ENCODE assay signal across 11 mouse cellular contexts in genomic region chr5:147357536-147357935, GRCm38 (mm10). TPM values are rescaled to one million over a fixed set of nuclear protein-coding genes. Genes with fewer than 3 reads are reported as not detected.
DNase-seq lines count a peak whose midpoint lies in the region; ATAC-seq and TF ChIP-seq lines count a peak whose summit lies in the region.
"Had no signal": no experiment of that assay in that cellular context is flagged by ENCODE, and none has a peak within 500 bp of the region (broad histone marks: within the 10 kb centered on the region; RNA-seq: fewer than 3 reads in every experiment).

No protein-coding gene starts in this region.

- no peaks in the 10 kb centered on the region for H3K9me3 ChIP-seq in heart, embryonic 10.5 days
- no peaks in the 10 kb centered on the region for H3K9me3 ChIP-seq in embryonic facial prominence, embryonic 11.5 days (replicated peaks; ENCODE audit: control insufficient read depth, low read length)
- H3K9me3 ChIP-seq: embryonic facial prominence, embryonic 15.5 days; liver, embryonic 15.5 days had no signal

- 41% methylated on average over 3 of the region's 3 CpGs for WGBS in heart, embryonic 10.5 days
- 70% methylated on average over 3 of the region's 3 CpGs for WGBS in thymus, adult 2 months
- 49% methylated on average over 3 of the region's 3 CpGs for WGBS in embryonic facial prominence, embryonic 11.5 days

- no peak for ATAC-seq in embryonic facial prominence, embryonic 11.5 days (replicated peaks; ENCODE audit: insufficient number of reproducible peaks, low FRiP score, low TSS enrichment, low read depth)

- H3K9ac ChIP-seq in embryonic facial prominence, embryonic 11.5 days (replicated peaks; ENCODE audit: low read length): no peak overlapping the region
- H3K9ac ChIP-seq: embryonic facial prominence, embryonic 15.5 days; liver, embryonic 15.5 days had no signal

- H3K36me3 ChIP-seq in heart, embryonic 10.5 days: no peaks in the 10 kb centered on the region
- no peaks in the 10 kb centered on the region for H3K36me3 ChIP-seq in thymus, adult 2 months (ENCODE audit: control insufficient read depth, insufficient read depth, low read length)
- no peaks in the 10 kb centered on the region for H3K36me3 ChIP-seq in embryonic facial prominence, embryonic 11.5 days (replicated peaks; ENCODE audit: control insufficient read depth, insufficient read depth, low read depth, low read length)
- H3K36me3 ChIP-seq in testis, adult 2 months (ENCODE audit: control insufficient read depth, insufficient read depth, low read length): no peaks in the 10 kb centered on the region
- H3K36me3 ChIP-seq: embryonic facial prominence, embryonic 15.5 days; liver, embryonic 15.5 days had no signal

- no peaks in the 10 kb centered on the region for H3K27me3 ChIP-seq in heart, embryonic 10.5 days (ENCODE audit: insufficient read depth, poor library complexity, severe bottlenecking)
- H3K27me3 ChIP-seq in thymus, adult 2 months (ENCODE audit: control insufficient read depth, insufficient read depth, low read length): no peaks in the 10 kb centered on the region
- H3K27me3 ChIP-seq in embryonic facial prominence, embryonic 11.5 days (ENCODE audit: control insufficient read depth, insufficient read depth, low read length): no peaks in the 10 kb centered on the region
- no peaks in the 10 kb centered on the region for H3K27me3 ChIP-seq in testis, adult 2 months (ENCODE audit: control insufficient read depth, insufficient read depth, low read length)
- H3K27me3 ChIP-seq: embryonic facial prominence, embryonic 15.5 days; liver, embryonic 15.5 days had no signal

- intact Hi-C loops in heart, postnatal 25 days (cut with DNase I): no loop called here
- intact Hi-C loops in left cerebral cortex, postnatal 10 days (cut with DNase I): no loop called here

- no peak for TF ChIP-seq POLR2A in thymus, adult 2 months (IDR thresholded peaks at IDR 0.05; ENCODE audit: control insufficient read depth, extremely low read depth, insufficient read depth, low read length, poor library complexity)
- no peak for TF ChIP-seq POLR2A in testis, adult 2 months (IDR thresholded peaks at IDR 0.05; ENCODE audit: control insufficient read depth, low read depth, low read length)

- no peak overlapping the region for H3K27ac ChIP-seq in heart, embryonic 10.5 days
- H3K27ac ChIP-seq in thymus, adult 2 months (ENCODE audit: control insufficient read depth, insufficient read depth, low read length): no peak overlapping the region
- H3K27ac ChIP-seq in embryonic facial prominence, embryonic 11.5 days (replicated peaks; ENCODE audit: low read depth, low read length): no peak overlapping the region
- no peak overlapping the region for H3K27ac ChIP-seq in testis, adult 2 months (ENCODE audit: control insufficient read depth, insufficient read depth, low read depth, low read length)
- H3K27ac ChIP-seq: embryonic facial prominence, embryonic 15.5 days; liver, embryonic 15.5 days had no signal

- H3K4me3 ChIP-seq in heart, embryonic 10.5 days: no peak overlapping the region
- no peak overlapping the region for H3K4me3 ChIP-seq in thymus, adult 2 months (ENCODE audit: control insufficient read depth, insufficient read depth, low read length)
- no peak overlapping the region for H3K4me3 ChIP-seq in embryonic facial prominence, embryonic 11.5 days (ENCODE audit: low read depth, low read length)
- no peak overlapping the region for H3K4me3 ChIP-seq in testis, adult 2 months (ENCODE audit: control insufficient read depth, low read depth, low read length)
- H3K4me3 ChIP-seq: embryonic facial prominence, embryonic 15.5 days; liver, embryonic 15.5 days had no signal

- no peak overlapping the region for H3K4me2 ChIP-seq in embryonic facial prominence, embryonic 11.5 days (ENCODE audit: low read depth, low read length)
- H3K4me2 ChIP-seq: embryonic facial prominence, embryonic 15.5 days; liver, embryonic 15.5 days had no signal

- TF ChIP-seq CTCF in thymus, adult 2 months (IDR thresholded peaks at IDR 0.05; ENCODE audit: borderline replicate concordance, control insufficient read depth, extremely low read depth, insufficient read depth, low read length, poor library complexity): peak; percentile 47; the same call in 1 of the 2 replicates
- peak; percentile 96 for TF ChIP-seq CTCF in testis, adult 2 months (IDR thresholded peaks at IDR 0.05; ENCODE audit: control insufficient read depth, insufficient read depth, insufficient replicate concordance, low read depth, low read length)

- H3K4me1 ChIP-seq in heart, embryonic 10.5 days: no peaks in the 10 kb centered on the region
- peaks cover 39% of the 10 kb centered on the region for H3K4me1 ChIP-seq in thymus, adult 2 months (replicated peaks; ENCODE audit: control insufficient read depth, insufficient read depth, low read length)
- no peaks in the 10 kb centered on the region for H3K4me1 ChIP-seq in embryonic facial prominence, embryonic 11.5 days (ENCODE audit: control insufficient read depth, insufficient read depth, low read length)
- peaks cover 5% of the 10 kb centered on the region; the same call in 1 of the 2 replicates for H3K4me1 ChIP-seq in testis, adult 2 months (ENCODE audit: control insufficient read depth, insufficient read depth, low read length)
- H3K4me1 ChIP-seq: embryonic facial prominence, embryonic 15.5 days; liver, embryonic 15.5 days had no signal

- peak; percentile 46 for DNase-seq in heart, embryonic 10.5 days (ENCODE audit: low spot score)
- no peak for DNase-seq in heart, postnatal 25 days (ENCODE audit: low spot score)
- DNase-seq in thymus, adult 2 months: peak; percentile 62
- no peak for DNase-seq in thymus, adult 18-20 months
- DNase-seq in embryonic facial prominence, embryonic 11.5 days (ENCODE audit: low spot score): peak; percentile 27
- no peak for DNase-seq in left cerebral cortex, postnatal 10 days (ENCODE audit: extremely low spot score in 1 of 2, low spot score in 2 of 2)
- no peak for DNase-seq in left cerebral cortex, adult 8-10 months (ENCODE audit: low spot score in 2 of 2)

RNA-seq across cellular contexts. Expression of gene Urad, which starts 35.3 kb away (rescaled TPM):
- polyA plus RNA-seq in heart, embryonic 10.5 days (2016; fragmentation: Nextera tagmentation; extraction: Ambion mirVana): not detected in 2 replicates
- total RNA-seq in heart, postnatal 25 days (2021): not detected
- polyA plus RNA-seq in thymus, adult 2 months (2012; rRNA removed): 0.15 and 0.87 TPM in 2 replicates
- not detected in 2 replicates for polyA plus RNA-seq in embryonic facial prominence, embryonic 11.5 days (2014; fragmentation: Nextera tagmentation; extraction: Ambion mirVana)
- not detected in 2 replicates for polyA plus RNA-seq in testis, adult 2 months (2012; rRNA removed)
- not detected for total RNA-seq in left cerebral cortex, postnatal 10 days (2021)
- total RNA-seq in left cerebral cortex, adult 8-10 months (2022): not detected
- polyA plus RNA-seq: embryonic facial prominence, embryonic 15.5 days; stomach, embryonic 16.5 days had no signal

RNA-seq across cellular contexts. Expression of gene Flt3, which starts 42.8 kb away (rescaled TPM):
- 0.04 TPM in 1 of 2 replicates, not detected in the other for polyA plus RNA-seq in heart, embryonic 10.5 days (2016; fragmentation: Nextera tagmentation; extraction: Ambion mirVana)
- under 1 TPM; 0.08 to 0.10 TPM for total RNA-seq in heart, postnatal 25 days (2021)
- 5.3 and 5.8 TPM in 2 replicates for polyA plus RNA-seq in thymus, adult 2 months (2012; rRNA removed)
- polyA plus RNA-seq in embryonic facial prominence, embryonic 11.5 days (2014; fragmentation: Nextera tagmentation; extraction: Ambion mirVana): 0.27 and 0.31 TPM in 2 replicates
- polyA plus RNA-seq in testis, adult 2 months (2012; rRNA removed): 0.76 and 1.0 TPM in 2 replicates
- total RNA-seq in left cerebral cortex, postnatal 10 days (2021): 1 to 10 TPM; 2.2 to 2.6 TPM
- 1 to 10 TPM; 6.2 to 7.4 (median 6.7) TPM for total RNA-seq in left cerebral cortex, adult 8-10 months (2022)

RNA-seq across cellular contexts. Expression of gene Cdx2, which starts 50.5 kb away (rescaled TPM):
- polyA plus RNA-seq in heart, embryonic 10.5 days (2016; fragmentation: Nextera tagmentation; extraction: Ambion mirVana): not detected in 2 replicates
- total RNA-seq in heart, postnatal 25 days (2021): not detected
- polyA plus RNA-seq in thymus, adult 2 months (2012; rRNA removed): 0.32 TPM in 2 replicates
- polyA plus RNA-seq in embryonic facial prominence, embryonic 11.5 days (2014; fragmentation: Nextera tagmentation; extraction: Ambion mirVana): not detected in 2 replicates
- polyA plus RNA-seq in testis, adult 2 months (2012; rRNA removed): 0.10 TPM in 1 of 2 replicates, not detected in the other
- not detected for total RNA-seq in left cerebral cortex, postnatal 10 days (2021)
- total RNA-seq in left cerebral cortex, adult 8-10 months (2022): not detected
- polyA plus RNA-seq: embryonic facial prominence, embryonic 15.5 days; liver, embryonic 15.5 days had no signal

Comparison
In these comparisons a context has a peak if more than half of its experiments do, and no peak if none do; other contexts are left out.
1. DNase-seq: peak in heart, embryonic 10.5 days (single experiment), thymus, adult 2 months (single experiment) and embryonic facial prominence, embryonic 11.5 days (single experiment); none in heart, postnatal 25 days (single experiment), thymus, adult 18-20 months (0 of 2), left cerebral cortex, postnatal 10 days (0 of 2) and left cerebral cortex, adult 8-10 months (0 of 2).